Mouse (Mus musculus): ENCODE measurements around the gene Tekt4.
A peak's percentile ranks its signal among the peaks of the same experiment; 100 is the strongest.

Tekt4 gene

DNA sequence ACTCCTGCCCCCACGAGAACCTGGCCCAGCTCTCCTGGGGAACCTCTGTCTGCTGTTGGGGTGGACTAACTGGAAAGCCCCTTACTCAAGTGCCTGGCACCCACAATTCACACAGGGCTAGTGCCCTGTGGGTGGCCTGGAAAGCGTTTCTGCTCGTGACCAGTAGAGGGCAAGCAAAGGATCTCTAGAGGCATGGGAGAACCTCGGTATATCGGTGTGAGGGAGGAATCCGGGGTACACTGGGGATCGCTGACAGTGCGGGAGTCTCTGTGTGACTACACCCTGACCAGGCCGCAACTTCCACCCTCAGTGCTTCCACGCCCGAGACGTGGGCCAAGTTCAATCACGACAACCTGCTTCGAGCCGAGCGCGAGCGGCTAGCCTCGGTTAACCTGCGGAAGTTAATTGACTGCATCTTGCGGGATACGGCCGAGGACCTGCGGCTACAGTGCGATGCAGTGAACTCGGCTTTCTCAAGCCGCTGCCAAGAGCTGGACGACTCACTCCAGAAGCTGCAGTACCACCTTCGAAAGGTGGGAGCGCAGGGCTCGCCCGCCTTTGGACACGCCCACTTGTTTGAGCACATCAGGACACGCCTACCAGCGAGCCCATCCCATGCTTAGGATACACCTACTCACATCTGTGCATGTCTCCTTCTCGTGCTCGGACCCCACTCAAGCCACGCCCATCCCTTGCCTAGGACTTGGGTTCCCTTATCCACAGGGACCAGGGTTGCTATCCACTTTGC lies 20.1 kb downstream of the Tekt4 start:
- peak; percentile 11 to 54 for DNase-seq (ENCODE audit: low spot score in 2 of 2)

DNA sequence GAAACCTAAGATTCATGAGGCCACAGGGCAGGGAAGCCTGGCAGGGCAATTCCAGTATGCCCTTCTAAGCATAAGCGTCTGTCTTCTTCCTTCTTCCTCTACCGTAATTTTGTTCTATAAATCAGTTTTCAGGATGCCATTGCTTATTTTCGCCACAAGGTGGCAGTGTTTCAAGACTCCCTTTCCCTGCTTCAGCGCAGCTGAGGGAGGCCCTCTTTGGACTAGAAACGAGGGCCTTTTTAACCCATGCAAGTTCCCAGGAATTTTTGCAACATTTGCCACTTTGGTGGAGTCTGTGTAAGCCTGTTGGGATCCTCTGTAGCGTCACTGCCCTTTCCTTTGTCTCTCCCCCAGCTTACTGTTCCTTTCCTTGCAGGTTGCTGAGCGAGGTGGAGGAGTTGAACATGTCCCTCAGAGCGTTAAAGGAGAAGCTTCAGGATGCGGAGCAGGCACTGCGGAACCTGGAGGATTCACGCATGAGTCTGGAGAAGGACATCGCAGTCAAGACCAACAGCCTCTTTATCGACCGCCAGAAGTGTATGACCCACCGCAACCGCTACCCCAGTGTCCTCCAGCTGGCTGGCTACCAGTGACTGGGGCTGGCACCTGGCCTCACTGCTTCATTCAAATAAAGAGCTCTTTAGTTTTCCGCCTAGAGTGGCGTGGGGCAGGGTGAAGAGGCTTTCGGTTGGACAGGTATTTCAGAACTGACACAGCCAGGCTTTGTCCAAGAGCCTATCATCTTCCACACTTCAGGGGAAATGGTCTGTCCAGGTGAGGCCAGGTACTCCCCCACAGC lies 21.7 kb downstream of the Tekt4 start:
- DNase-seq (ENCODE audit: low spot score in 2 of 2), result peak; percentile 24 to 30

DNA sequence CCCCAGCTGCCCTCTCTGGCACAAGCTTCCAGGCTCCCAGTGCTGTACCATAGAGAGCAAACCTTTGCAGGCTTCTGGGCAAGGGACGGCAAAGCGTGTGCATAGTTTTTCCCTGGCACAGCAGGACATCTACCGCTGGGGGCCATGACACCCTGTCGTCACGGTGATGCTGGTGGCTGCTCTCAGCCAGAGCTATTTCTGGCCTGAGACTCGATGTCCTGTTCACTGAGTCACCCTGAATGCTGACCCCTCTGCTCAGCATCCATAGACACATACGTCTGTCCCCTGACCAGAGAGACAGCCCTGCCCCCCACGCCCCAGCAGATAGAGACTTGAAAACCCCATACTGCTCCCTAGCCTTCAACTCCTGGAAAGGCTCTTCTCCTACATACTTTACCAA lies 25.7 kb downstream of the Tekt4 start:
- no peak for DNase-seq (ENCODE audit: low spot score in 2 of 2)

DNA sequence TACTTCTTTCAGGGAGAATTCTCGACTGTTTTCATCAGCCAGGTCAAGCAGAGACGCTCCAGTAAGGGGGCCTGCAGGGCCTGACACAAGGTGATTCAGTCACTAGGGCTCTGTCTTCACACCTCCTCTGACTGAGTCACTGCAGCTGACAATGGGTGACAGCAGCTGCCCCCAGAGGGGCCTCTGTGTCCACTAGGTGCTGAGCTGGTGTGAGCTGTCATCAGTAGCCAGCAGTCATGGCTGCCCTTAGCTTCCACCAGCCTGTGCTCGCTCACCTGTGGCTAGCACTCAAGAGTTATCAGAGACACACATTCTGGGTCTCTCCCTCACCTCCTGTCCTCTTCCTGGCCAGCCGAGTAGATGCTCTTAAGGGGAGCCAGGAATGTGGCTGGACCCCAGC lies 26.4 kb downstream of the Tekt4 start:
- no peak for DNase-seq (ENCODE audit: low spot score in 2 of 2)

DNA sequence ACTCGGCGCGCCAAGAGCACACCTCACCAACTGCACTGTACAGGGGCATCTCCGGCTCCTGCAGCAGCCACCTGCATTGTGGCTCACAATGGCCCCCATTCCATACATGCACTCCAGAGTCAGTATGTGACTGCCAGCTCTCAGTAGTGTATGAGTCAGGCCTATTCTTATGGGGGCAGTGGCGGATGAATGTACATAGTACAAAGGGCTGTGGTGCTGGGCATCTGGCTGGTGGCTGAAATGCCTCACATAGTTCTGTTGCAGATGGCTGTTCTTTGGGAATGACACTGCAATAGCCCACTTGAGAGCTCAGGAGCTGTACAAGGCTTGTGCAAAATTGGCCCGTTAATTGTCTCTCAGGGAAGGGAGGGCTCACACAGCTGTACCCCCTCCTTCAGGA lies 27.7 kb downstream of the Tekt4 start:
- no peak for DNase-seq (ENCODE audit: low spot score in 2 of 2)

DNA sequence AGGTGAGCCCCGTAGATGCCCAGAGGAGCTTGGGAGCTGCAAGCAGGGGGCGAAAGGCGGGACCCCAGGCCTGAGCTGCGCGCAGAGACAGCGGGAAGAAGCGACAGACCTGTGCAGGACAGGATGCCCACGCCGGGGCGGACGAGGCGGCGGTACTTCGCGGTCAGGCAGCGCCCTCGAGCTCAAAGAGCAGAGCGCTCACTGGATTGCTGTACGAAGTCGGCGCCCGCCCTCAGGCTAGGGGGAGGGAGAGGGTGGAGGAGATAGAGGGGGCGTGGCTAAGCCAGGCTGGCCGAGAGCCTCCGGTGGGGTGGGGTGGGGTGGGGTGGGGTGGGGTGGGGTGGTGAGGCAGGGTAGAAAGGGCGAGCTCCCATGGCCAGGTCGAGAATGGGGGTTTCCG lies 42.6 kb downstream of the Tekt4 start, which contains the start of gene Sstr5:
TSS of gene Sstr5 (minus strand) at position 276 of the 400 bp plus-strand sequence.
- DNase-seq (ENCODE audit: low spot score in 2 of 2), result peak in 1 of 2 experiments; percentile 19

DNA sequence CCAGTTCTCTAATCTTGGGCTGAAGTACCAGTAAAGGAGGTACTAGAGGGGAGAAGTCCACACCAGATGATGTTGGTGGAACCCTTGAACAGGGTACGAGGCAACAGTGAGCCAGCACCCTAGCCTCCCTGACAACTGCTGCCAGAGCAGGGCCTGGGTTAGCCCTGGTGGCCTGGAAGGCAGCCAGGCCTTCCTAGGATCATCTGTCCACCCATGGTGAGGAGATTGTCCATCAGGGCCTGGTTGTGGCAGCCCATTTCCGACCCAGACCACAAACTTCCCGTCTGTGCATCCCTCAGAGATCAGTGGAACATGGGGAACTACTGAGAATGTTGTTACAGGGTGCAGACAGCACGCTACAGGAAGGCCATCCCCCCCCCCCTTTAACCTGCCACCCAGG lies 48.2 kb downstream of the Tekt4 start:
- no peak for DNase-seq (ENCODE audit: low spot score in 2 of 2)

DNA sequence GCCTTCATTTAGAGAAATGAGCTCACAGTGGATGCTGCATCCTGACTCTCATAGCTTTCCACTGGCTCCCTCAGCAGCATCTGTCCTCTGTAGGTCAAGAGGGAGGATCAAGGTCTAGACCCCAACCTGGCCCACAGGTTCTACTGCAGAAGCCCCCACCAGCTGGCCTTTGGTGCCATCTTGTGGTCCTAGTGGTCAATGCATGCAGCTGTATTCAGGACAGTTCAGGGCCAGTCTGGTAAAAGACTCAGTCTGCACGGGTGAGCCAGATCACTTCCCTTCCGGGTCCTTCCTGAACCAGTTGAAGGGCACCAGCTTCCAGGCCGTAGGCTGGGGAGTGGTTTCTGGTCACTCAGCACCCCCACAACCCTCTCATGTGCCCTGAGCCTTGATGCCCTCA lies 53.4 kb downstream of the Tekt4 start:
- DNase-seq (ENCODE audit: low spot score in 2 of 2), result peak; percentile 66 to 67

DNA sequence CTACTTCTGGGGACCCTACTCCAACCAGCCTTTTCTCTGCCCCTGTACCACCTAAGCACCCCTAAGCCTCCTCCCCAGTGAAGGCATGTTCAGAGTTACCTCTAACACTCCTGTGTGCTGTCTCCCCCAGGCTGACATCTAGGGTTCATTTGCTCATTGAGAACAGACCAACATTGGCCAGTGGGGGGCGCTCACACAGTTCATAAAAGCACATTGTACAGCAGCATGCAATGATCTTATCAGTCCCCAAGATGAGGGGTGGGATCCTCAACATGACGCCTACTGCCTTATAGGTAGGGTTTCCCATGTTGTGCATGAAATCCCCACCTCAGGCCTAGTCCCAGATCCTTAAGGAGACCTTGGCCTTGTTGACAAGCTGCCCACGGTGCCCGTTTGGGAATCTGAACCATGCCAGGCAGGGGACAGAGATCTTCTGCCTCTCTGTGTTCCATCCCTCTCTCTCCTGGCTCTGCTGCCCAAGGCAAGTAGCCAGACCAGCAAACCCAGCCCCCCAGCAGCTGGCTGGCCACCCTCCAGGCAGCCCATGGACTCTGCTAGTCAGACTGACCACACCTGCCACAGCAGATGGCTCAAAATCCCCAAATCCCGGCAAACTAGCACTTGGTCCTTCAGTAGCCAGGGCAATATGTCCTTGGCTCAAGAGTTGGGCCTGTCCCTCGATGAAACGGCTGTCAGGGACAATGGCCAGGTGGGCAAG lies 54.6 kb downstream of the Tekt4 start:
- DNase-seq (ENCODE audit: low spot score in 2 of 2), result no peak

DNA sequence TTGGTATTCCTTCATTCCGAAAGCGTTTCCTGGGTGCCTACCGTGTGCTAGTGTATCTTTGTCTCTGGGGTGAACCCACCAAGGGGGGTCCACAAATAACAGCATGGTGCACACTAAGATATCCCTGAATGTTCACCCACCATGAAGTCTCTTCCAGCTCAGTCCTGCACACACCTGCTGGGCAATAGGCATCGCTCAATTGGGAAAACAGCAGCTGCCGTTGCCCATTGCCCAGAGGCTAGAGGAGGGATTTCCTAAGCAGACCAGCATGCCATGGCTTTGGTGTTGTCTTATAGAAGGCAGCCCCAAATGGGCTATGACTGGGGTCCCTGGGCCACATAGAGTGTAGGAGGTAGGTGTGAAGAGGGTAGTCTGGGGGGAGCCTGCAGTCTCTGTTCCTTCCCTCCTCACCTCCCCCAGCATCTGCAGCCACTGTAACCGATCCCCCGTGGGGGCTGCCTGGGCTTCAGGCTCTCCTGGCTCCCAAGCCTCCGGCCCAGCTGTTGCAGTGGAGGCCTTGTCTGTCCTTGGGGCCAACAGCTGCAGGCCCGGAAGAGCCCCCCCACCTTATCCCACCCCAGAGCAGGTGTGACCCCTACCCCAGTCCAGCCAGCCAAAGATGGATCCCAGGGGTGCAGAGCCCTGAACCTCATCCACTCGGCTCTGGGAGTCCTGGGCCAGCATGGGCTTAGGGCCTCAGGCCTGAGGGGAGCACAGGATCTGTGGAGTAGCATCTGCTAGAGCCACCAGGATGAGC lies 55.8 kb downstream of the Tekt4 start:
- no peak for DNase-seq (ENCODE audit: low spot score in 2 of 2)

DNA sequence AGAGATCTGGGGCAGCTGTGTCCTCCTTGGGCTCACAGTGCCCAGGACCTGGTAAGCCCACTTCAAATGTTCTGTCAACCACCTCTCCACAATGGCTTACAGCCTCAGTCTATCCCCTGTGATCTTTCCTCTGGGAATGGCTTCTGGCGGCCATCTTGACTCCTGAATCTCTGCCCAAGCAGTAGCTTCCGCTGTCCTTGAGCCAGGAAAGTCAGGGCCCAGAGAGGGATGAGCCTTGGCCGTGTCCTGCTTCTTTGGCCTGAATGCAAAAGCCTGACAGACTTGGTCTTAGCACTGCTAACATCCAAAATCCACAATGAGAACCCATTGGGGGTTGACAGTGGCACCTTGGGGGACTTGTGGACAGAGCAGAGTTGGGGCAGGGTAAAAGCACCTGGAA lies 57.5 kb downstream of the Tekt4 start:
- no peak for DNase-seq (ENCODE audit: low spot score in 2 of 2)

DNA sequence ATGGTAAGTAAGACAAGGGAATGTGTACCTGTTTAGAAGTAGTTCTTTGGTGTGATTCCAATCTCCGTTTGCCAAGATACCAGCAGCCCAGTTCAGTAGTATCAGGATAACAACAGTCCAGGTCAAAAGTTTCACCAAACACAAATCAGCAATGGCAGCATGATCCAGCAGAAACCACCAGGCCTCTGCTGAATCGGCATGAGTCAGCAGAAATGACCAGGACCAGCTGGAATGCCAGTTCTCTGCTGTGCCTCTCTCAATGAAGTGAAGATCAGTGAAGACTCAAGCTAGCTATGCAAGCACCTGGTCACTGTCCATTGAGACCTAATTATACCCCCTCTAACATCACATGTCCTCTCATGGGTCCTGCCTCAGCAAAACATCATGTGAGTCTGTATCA lies 59.6 kb downstream of the Tekt4 start:
- no peak for DNase-seq (ENCODE audit: low spot score in 2 of 2)

DNA sequence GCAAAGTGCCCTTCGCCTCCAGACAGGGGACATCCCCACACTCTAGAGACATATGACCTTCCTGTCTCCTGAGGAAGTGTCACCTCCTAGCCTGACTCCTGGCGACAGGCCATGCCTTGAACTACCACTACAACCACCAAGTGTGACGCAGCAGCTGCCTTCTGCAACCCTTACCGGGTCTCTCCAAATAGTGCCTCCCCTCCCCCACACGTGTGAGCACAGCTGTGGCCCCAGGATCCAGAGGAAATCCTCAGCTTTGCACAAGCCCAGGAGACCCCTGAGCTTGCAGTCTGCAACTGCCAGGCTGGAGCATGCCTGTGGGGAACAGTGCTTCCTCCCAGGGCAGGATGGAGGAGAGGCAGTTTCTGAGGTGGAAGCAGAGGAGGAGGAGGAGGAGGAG lies 61.9 kb downstream of the Tekt4 start:
- no peak for DNase-seq (ENCODE audit: low spot score in 2 of 2)

DNA sequence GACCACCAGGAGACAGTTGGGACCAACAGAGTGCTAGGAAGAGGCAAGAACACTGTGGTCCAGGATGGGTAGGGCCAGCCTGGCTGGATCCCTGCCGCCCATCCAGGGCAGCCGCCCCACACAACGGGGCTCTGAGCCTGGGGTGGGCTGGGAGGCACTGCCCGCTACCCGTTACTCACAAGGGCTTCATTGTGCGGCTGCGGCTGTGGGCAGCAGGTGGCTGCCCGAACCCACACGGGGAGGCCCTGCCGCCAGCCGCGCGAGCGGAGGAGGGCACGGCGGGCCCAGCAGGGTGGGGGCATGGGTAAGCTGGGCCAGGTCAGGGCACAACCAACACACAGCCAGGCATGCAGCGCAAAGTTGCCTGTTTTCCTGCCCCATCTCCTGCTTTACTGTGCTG lies 63.7 kb downstream of the Tekt4 start:
- DNase-seq (ENCODE audit: low spot score in 2 of 2), result no peak

DNA sequence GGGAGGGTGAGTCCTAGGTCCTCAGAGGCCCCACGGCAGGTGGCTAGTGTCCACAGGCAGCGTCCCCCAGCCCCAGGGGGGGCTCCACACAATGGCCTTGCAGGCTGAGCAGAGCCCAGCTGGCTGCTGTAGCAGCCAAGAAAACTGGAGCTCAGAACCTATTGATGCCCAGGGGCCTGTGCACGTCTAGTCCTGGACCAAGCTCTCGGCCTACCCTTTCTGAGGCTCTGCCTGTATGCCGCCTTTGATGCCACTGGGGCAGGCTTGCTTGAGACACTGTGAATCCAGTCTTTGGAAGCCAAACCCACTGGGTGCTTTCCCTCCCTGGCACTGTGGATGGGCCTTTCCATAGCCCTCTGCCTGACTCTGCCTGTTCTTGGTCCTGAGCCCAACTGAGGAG lies 65.1 kb downstream of the Tekt4 start:
- no peak for DNase-seq (ENCODE audit: low spot score in 2 of 2)

DNA sequence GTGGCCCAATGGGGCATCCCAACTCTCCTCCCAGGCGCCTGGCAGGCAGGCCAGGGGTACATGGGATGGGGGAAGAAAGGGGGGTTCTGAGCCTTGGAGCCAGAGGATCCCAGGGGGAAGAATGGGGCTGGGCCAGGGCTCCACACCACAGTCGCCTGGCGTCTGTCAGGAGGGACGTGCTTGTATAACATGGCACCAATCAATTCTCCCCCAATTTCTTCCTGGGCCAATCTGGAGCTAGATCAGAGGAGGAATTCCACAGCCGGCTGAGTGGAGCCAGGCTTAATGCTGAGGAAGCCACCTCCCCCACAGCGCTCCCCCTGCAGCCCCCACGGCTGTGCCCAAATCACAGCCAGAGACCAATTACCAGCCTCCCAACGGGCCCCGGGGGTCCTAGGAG lies 66.1 kb downstream of the Tekt4 start:
- DNase-seq (ENCODE audit: low spot score in 2 of 2), result no peak

DNA sequence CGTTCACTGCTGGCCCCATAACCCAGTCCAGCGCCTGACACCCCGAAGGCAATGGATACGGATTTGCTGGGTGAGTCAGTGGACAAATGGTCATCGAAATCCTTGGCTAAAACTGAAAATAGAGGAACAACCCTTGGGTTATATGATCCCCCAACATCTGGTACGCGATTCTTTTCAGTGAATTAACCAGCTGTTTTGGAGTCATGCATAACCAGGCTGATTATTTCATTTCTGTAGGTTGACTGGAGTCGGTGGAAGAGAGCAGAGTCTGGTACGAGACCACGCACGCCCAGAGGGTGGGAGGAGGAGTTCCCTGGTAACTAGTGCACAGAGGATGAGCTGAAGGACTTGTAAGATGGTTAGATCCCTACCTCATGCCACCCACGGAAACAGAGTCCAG lies 67.7 kb downstream of the Tekt4 start:
- DNase-seq (ENCODE audit: low spot score in 2 of 2), result no peak
